Mouse (Mus musculus): ENCODE results near the gene Tmem151b.

The Tmem151b gene

DNA sequence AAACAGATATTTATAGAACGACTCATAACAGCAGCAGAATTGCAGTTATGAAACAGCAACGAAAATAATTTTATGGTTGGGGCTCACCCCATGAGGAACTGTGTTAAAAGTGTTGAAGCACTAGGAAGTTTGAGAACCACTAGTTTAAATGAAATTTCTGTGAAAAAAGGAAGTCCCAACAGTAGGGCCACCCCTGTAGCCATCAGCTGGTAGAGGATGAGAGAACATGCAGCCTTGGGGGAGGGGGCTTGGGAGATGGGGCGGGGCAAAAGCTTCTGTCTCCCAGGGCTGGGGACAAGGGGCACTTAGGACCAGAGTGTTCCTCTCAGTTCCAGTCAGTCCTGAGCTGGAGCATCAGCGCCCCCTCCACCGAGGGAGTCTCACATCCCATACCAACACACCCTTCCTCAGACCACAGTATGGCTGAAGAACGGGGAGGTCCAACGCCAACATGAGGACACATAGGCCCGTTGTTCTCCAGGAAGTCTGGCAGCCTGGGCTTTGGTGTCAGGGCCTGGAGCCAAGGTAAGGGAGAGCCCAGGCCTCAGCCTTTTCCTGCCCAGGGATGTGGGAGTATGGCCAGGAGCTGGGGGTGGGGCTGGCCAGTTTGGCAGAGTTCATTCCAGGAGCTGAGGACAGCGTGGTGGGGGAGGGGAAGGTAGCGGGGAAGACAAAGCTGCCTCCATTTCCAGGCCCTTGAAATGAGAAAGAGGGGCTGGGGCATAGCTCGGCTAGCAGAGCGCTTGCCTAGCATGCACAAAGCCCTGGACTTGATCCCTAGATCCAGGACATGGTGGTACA, 34.8 kb upstream of the Tmem151b start:
- peak; percentile 86 for DNase-seq (ENCODE audit: extremely low read depth, insufficient read length, low spot score)

DNA sequence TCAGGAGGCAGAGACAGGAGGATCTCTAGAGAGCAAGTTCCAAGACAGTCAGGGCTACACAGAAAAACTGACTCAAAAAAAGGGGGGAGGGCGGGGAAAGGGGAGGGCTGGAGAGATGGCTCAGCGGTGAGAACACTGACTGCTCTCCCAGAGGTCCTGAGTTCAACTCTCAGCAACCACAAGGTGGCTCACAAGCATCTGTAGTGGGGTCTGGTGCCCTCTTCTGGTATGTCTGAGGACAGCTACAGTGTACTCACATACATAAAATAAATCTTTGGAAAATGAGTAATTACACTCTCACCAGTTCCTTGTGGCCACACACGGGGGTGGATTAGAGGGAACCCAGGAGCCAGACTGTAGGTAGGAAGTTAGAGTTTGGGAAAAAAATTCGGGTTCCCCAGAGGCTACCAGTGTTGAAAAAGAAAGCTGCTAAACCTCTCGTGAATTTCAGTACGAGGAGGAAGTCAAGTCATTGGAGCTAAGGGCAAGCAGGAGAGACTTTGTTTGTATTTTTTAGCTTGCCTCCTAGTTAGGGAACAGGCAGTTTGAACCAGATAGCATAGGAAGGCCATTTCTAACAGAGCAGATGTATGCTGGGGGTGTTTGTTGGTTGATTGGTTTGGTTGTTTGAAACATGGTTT, 33.4 kb upstream of the Tmem151b start:
- DNase-seq (ENCODE audit: extremely low read depth, insufficient read length, low spot score) = no peak

DNA sequence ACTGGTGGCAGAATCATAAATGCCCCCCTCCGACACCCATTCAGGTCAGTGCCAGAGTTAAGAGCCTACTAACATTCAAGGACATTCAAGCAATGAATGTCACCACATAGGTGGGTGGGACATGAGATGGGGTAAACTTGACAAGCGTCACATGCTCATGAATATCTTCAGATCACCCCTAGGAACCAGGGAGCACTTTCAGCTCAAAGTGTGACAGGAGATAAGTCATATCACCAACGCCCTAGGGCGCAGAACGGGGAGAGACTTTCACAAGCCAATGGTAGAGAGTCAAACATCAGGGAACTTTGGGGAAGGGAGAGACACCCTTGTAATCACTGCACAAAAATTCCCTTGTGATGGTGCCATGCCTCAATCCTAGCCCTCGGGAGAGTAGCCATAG, 32.7 kb upstream of the Tmem151b start:
- no peak for DNase-seq (ENCODE audit: extremely low read depth, insufficient read length, low spot score)

- peak; percentile 70 for DNase-seq (ENCODE audit: extremely low read depth, insufficient read length, low spot score)
Observed at GRCm38 (mm10) chr17:45581567-45581983, 32.1 kb upstream of the Tmem151b start.

GRCm38 (mm10) chr17:45580958-45581477, 31.5 kb upstream of the Tmem151b start:
- peak; percentile 77 for DNase-seq (ENCODE audit: extremely low read depth, insufficient read length, low spot score)

DNA sequence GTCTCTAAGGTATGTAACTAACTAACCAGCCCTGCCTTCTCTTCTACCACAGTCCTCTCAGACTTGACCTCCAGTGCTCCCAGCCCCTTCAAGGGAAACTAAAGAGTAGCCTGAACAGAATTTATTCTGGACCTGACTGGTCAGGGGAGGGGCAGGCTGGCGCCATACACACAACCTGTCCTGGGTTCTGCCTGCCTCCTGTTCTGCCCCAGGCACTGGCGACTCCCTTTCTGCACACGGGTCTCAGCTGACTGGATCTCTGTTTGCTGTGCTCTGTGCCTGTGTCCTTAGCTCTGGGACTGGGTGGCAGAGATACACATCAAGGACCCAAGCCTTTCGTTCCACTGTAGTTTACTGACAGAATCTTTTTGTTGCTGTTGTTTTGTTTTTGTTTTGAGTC, 30.1 kb upstream of the Tmem151b start:
- DNase-seq (ENCODE audit: extremely low read depth, insufficient read length, low spot score) = no peak

- no peak for DNase-seq (ENCODE audit: extremely low read depth, insufficient read length, low spot score)
Observed at GRCm38 (mm10) chr17:45578843-45579242, 29.4 kb upstream of the Tmem151b start.

DNA sequence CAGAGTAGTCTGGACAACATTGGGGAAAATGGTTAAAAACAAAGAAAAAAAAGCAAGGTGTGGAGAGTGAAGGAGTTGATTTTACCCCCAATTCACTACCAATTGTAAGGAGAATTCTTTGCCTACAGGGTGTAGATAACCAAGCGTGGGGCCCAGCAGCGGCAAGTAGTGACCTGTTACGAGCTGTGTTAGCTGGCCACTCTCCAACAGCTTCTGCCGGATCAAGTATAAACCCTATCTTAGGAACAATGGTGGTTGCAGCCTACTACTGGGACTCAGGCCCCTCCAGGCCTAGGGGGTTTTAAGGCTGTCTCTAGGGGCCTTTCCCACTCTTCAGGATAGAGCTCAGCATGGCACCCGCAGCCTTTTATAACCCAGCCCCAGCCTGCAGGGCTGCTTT, 28.8 kb upstream of the Tmem151b start:
- no peak for DNase-seq (ENCODE audit: extremely low read depth, insufficient read length, low spot score)

DNA sequence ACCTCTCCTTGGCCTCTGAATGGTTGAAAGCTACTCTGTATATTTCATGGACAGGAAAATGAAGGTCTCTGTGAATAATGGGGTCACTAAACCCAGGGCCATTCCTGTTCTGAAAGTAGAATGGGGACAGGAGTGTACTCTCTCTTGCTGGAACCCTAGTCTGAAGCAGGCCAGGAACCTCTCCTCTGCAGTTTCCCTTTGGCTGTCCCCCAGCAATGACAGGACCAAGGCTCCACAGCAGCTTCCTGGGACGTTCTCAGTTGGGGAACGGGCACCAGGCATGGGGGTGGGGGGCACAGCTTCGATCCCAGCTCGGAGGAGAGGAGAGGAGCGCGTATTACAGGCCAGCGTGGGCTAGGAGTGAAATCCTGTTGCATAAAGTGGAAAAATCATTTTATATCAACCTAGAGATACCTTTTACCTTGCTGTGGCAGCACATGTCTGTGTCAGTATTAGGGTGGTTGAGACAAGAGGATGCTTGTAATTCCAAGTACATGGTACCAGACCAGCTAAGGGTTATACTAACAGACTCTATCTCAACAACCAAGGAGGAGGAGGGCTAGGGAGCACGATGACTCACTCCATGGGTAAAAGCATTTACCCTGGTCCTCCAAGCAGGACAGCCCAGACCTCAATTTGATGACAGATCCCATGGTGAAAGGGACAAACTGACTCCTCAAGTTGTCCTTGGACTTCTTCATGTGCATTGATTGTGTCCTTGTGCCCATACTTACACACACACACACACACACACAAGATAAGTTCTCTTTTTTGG, 25.8 kb upstream of the Tmem151b start:
- no peak for DNase-seq (ENCODE audit: extremely low read depth, insufficient read length, low spot score)

GRCm38 (mm10) chr17:45574129-45574761, 24.8 kb upstream of the Tmem151b start:
- DNase-seq (ENCODE audit: extremely low read depth, insufficient read length, low spot score) = no peak

DNA sequence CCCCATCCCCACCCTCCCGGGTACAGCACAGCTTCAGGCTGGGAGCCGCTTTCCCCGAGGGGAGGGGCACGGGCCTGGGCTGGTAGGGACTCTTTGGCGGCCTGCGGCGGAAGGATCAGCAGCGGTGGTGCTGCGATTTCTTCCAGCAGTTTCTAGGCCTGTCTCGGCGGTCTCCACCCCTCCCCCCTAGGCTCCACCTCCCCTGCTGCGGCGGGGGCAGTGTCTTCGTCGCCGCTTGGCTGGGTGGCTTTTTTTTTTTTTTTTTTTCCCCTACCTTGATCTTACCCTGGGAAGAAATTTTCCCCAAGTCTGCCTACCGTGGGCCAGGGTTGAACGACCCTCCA, 24.3 kb upstream of the Tmem151b start:
- peak; percentile 96 for DNase-seq (ENCODE audit: extremely low read depth, insufficient read length, low spot score)

DNA sequence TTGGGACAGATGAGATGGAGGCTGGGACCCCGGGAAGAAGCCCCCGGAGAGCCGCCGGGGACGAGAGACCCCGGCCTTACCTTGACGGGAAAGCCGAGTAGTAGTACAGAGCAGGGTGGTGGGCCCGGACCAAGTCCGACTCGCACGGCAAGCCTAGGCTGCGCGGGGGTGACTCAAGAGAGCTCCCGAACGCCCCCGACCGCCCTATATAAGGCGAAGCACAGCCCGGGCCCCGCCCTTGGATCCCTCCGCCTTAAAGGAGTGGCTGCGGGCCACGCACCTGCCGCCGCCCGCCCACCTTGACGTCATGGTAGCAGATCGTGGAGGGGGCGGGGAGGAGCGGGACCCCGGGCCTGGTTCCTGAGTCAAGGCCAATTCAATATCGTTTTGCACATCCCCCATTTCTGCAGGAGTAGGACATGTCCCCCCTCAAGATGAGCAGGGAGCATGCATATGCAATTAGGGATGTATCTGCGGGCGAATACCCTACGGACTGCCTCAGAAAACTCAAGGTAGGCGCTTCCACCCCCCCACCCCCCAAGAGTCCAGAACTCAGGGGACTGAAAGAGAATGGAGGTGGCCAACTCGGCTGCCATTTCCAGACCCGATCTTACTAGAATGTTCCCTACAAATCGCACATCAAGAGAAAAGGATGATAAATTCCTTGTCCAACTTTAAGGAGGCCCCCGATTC, 23.8 kb upstream of the Tmem151b start, which contains the start of gene Hsp90ab1:
Hsp90ab1 (minus strand) TSS at position 185 of the 693 bp plus-strand sequence.
- peak; percentile 96 for DNase-seq (ENCODE audit: extremely low read depth, insufficient read length, low spot score)

- peak; percentile 86 for DNase-seq (ENCODE audit: extremely low read depth, insufficient read length, low spot score)
Observed at GRCm38 (mm10) chr17:45572103-45573086, 22.9 kb upstream of the Tmem151b start.

DNA sequence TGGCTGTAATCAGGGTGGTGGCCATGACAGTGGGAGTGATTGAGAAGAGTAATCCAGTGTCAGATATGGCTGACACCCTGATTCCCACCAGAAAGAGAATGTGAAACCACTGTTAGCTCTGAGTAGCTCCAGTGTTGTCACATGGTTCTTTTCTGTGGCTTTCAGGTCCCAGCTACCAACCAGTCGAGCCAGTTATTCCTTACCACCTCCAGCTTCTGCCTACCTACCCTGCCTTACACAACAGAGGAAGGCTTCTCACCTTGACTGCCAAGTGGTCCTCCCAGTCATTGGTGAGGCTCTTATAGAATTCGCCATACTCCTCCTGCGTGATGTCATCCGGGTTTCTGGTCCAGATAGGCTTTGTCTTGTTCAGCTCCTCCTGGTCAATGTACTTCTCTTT, 20.5 kb upstream of the Tmem151b start:
- DNase-seq (ENCODE audit: extremely low read depth, insufficient read length, low spot score) = no peak

- DNase-seq (ENCODE audit: extremely low read depth, insufficient read length, low spot score) = no peak
Observed at GRCm38 (mm10) chr17:45568990-45569389, 19.5 kb upstream of the Tmem151b start.

- DNase-seq (ENCODE audit: extremely low read depth, insufficient read length, low spot score) = no peak
Observed at GRCm38 (mm10) chr17:45567162-45567601, 17.7 kb upstream of the Tmem151b start.

- DNase-seq (ENCODE audit: extremely low read depth, insufficient read length, low spot score) = peak; percentile 70
Observed at GRCm38 (mm10) chr17:45566360-45567161, 17.1 kb upstream of the Tmem151b start.

DNA sequence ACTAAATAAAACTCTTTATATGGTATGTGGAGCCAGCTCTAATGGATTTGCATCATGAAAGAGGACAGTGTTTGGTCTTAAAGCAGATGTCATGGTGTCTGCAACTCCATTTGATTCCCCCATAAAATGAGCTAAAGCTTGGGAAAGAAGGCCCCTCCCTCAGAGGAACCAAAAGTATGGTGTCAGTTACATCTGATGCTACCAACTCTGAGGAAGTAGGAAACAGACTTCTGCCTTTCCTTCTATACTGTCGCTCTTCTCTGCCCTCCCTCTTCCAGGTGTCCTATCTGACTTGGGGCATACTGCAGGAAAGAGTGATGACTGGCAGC, 16.5 kb upstream of the Tmem151b start:
- DNase-seq (ENCODE audit: extremely low read depth, insufficient read length, low spot score) = no peak
